Mouse (Mus musculus) mouse trophoblast stem cell (cell line): ENCODE data around the gene Rab11fip4.

Experiments used
- in situ Hi-C, 2 experiments: fragments of 300-500 bp; cut with MseI, MboI; formaldehyde crosslinking; loops; 2 replicates in 1 of 2; 3 replicates in 1 of 2; pipeline ENCODE4 v1.15.1; 2025

The Rab11fip4 gene

DNA sequence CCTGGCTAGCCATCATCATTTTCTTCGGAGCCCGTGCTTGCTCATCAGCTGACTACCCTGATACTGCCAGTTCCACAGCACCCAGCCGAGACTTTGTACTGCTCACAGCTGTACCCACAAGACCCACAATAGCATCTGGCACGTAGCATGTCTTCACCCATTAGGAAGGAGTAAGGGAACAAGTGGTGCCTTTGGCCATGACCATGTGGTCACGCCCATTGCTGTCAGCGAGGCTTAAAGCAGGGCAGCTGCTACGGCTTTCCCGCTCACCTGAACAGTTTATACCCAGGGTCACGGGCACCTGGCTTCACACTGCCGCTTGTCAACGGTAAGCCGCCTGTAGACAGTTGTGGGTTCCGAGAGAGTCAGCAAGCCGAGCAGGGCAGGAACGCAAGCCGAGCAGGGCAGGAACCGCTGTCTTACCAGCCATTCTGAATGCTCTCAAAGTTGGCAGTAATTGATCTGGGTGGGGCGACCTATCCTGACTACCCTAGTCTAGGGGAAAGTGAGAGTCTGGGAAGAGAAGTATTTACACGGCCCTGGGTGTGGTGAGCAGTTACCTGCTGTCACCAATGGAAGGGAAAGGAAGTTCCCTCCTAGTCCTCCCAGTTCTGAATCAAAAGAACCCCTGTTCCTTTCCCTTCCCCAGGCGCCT lies 62.0 kb downstream of the Rab11fip4 start:
- in situ Hi-C loops = no loop called here

DNA sequence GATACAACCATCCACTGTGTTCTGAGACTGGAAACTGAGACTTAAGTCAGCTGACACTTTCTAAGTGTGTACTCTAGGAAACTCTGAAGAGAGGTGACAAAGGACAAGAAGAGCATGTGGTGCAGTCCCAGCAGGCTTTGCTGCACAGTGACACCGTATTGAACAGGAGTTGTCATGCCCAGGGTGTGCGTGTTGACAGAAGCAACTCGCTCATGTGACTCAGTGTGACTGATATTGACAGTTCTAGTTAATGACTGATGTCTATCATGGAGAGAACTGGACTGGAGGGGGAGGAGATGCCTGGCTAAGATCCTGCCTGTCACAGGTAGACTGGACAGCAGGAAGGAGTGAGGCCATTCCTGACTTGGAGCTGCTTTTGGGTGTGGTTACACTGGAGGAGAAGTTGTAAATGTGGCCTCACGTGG lies 63.4 kb downstream of the Rab11fip4 start:
- in situ Hi-C loops = no loop called here

DNA sequence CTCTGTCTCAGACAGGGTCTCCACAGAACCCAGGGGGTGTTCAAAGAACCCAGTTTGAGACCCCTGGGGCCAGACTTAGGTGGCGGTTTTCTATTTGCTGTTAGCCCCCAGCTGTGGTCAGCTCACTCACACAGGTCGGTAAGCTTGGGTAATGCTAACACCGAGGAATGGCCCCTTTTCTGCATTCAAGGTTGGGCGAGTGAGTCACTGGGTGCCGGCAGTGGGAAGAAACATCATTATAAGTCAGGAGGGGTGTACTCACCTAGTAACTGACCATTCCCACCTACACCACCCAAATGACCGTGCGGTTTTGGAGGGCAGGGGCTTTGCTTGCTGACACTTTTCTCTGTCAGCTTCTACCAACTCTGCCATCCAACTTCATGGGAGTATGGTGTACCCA lies 64.6 kb downstream of the Rab11fip4 start:
- in situ Hi-C loops = no loop called here

DNA sequence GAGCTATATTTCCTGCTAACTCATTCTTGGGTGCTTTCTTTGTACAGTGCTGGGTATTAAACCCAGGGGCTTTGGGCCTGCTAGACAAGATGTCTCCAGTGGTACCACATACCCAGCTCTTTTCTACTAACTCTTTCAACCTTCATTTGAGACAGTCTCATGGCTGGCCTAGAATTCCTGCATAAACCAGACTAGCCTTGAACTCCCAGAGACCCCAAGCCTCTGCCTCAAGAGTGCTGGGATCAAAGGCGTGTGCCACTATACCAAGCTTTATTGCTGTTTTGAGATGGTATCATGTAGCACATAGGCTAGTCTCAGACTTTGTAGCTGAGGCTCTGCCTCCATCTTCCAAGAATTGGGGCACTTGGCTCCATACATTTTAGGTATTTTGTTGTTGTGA lies 65.5 kb downstream of the Rab11fip4 start:
- in situ Hi-C loops = no loop called here

DNA sequence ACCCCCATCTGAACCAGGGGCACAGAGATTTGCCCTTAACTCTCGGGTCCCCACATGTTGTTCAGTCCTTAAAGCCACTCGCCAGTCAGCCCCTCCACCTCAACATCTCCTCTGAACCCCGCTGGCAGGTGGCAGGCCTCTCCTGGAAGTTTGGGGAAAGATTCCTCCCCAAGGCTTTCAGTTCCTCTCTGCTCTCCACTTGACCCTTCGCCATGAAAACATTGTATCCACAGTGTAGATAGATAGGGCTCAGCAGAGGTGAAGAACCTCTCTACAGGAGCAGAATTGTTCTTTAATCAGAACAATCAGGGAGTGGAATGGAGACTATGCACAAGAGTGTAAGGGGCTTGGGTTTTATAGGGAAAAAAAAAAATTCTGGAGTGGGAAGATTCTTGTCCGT lies 66.0 kb downstream of the Rab11fip4 start:
- in situ Hi-C loops = no loop called here

DNA sequence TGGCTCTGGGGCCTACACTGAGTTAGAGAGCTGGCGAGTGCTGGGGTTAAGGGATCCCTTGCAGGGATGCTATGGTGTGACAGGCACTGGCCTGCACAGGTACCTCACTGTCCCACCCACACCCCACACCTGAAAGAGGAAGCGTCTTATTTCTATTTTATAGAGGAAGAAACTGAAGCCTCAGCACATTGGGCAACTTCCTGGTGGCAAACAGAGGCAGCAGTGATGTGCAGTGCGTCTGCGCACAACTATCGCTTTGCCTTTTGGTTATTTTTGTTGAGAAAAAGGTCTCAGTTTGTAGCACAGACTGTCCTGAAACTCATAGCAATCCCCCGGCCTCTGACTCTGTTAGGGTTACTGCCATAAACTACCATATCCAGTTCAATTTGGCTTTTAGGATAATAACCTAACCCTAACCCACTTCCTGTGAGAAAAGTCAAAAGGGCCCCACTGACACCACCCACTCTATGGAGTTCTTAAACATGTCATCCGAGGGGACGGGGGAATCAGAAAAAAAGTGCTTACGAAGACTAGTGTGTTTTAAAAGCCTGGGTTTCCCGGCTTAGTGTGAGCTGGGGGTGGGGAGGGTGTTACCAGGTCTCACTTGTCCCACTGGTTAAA lies 67.3 kb downstream of the Rab11fip4 start:
- in situ Hi-C loops = no loop called here

DNA sequence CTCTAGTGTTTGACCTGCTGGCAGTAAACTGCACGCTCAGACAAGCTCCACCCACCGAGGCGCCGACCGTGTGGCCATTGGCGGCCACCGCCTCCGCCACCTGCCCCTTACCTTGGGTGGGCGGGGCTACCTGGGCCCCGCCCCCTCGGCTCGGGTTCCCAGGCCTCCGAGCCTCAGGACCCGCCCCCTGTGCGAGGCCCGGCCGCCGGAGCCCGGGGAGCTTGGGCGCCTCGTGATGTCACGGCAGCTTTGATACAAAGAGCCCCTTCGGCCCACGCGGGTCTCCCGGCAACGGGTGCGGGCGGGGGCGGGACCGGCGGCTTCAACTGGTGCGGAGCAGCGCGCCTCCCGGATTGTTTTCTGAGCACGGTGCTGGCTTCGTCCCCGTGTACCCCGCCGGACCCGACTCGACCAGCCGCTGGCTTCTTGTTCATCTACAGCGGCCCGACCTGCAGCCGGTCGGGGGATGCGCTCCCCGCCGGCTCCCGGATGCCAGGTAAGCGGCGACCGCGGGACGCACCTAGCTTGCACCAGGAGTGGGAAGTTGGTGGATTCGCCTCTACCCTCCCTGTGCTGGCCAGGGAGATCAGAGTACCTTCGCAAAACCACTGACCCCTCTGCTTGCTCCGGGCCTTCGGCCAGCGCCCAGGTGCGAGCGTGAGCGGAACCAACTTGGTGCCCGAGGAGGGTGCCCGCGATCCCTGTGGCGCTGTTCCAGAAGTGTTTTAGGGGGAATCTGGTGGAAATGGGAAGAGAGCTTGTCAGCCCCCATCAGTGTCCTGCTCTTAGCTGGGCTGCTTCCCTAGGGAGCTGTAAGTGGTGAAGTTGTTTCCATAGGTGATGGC lies 69.6 kb downstream of the Rab11fip4 start:
- in situ Hi-C loops = no loop called here

DNA sequence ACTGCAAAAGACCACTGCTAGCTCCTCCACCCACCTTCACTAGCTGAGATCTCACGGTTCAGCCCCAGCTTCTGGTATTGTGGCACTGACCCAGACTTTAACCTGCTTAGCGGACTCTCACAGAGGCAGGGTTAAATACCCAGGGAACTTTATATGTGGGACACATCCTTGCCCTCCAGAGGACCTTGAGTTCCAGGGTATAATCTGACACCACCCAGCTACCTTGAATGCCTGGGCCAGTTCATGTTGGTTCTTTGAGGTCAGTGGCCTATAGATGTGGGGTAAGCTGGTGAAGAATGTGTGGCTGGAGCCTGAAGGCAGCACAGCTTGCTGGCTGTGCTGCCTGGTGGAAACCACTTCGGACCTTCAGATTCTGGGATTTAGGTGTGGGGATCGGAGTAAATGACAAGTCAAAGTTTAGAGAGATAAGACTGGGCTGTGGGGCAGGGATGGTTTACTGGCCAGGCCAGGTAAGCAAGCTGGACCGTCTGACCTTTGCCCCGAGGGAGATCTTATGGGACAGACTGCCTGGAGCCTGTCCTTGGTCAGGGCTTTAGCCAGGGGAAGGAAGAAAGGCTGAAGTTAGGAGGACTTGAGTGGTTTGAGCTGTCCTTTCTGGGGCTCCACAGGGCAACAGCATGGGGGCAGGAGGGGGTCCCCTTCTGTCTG lies 71.0 kb downstream of the Rab11fip4 start:
- in situ Hi-C loops = no loop called here

DNA sequence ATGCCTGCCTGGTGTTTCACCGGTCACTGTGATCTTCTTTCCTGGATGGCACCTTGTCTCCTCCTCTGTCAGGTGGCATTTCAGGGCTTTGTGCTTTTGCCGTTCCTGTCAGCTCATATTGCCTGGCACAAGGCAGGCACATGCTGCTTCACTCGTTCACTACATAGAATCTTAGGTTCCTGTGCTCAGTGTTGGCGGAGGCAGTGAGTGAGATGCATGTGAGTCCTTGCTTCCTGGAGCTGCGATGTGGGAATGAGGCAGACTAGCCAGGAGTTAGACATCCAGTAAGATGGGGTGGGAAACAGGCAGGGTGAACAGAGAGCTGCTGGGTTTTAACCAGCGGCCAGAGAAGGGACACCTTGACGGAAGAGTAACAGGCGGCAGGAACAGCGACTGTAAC lies 72.1 kb downstream of the Rab11fip4 start:
- in situ Hi-C loops = no loop called here

DNA sequence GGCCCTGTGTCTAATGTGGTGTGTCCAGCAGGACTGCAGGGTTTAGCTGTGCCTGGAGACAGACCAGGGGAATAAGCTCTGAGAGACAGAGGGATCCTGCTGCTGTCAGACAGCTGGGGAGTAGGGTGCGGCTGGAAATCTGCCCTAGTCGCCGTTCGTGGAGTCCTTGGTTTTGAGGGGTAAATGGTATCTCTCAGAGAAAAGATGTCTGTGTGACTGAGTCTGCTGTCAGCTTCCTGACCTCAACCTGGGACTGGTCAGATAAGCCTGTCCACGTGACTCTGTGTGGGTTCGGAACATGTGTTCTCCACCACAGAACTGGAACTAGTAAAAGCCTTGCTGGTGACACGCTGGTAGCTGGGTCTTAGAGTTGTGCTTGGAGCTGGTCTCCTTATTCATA lies 72.6 kb downstream of the Rab11fip4 start:
- in situ Hi-C loops = no loop called here

DNA sequence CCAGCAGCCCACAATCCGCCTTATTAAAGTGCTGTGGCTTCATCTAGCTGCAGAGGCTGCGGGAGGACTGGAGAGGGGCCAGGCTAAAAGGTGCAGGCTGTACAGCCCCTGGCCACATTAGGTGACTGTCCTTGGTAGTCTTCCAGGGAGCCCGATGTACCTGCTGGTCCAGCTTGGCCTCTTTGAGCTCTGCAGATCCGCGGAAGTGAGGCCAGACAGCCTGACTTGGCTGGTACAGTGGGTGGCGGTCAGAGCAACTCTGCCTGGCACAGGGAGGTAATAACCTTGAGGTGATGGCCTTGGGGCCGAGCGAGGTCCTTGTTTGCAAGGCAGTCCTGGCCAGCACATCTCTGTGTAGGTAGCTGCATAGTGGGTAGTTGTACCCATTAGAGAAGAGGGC lies 75.5 kb downstream of the Rab11fip4 start:
- in situ Hi-C loops = no loop called here

DNA sequence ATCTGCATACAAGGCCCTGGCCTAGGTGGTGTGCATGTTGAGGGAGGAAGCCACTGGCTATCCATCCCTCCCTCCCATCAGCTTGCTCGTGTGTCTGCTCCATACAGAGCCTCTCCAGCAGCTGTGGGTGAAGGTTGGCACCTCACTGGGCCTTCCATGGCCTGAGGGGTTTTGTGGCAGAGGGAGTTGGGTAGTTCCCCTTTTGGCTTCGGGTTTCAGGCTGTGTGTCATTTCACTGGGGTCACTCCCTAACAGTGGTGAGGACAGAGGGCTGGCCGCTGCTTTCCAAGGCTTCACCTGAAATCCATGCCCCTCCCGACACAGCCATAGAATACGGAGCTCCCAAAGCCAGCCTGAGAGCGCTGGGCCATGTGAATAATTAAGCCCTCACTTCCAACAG lies 78.2 kb downstream of the Rab11fip4 start:
- in situ Hi-C loops = no loop called here

DNA sequence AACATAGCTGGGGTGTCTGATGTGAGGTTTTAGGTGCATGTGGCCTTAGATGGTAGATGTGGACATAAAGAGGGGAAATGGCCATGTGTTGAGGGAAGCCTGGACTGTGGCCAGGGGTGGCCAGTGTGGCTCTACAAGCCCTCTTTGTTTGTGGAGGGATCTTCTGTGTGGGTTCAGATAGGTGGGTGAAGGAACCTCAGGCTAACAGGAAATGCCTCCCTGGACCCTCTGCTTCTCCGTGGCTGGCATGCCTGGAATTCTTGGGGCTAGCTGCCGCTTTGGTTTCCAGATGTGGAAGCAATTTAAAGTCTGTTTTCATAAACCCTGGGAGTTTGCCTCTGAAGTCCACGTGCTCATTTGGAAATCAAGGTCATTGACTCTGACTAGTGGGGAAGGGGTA lies 78.9 kb downstream of the Rab11fip4 start:
- in situ Hi-C loops = no loop called here

DNA sequence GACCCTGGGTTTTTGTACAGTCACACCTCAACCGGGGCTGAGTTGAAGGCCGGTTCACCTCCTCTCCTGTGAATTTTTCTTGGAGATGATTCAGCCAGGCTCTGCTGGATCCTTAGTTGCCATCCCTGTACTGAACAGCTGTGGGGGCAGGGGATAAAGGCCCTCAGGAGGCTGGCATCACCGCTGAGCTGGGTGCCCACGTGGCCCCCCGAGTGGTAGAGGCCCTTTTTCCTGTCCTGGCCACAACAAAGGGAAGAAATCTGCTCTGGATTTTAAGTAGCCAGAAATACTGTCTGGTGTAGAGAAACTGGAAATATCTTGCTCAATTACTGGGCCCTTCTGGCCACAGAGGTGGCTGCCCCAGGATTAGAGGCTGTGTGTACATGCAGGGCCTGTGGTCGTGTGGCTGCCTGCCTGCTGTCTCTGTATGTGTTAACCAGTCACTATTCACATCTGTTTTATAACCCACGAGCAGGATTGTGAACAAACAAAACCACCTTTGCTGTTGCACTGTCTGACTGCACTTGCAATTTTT lies 79.5 kb downstream of the Rab11fip4 start:
- in situ Hi-C loops = no loop called here

DNA sequence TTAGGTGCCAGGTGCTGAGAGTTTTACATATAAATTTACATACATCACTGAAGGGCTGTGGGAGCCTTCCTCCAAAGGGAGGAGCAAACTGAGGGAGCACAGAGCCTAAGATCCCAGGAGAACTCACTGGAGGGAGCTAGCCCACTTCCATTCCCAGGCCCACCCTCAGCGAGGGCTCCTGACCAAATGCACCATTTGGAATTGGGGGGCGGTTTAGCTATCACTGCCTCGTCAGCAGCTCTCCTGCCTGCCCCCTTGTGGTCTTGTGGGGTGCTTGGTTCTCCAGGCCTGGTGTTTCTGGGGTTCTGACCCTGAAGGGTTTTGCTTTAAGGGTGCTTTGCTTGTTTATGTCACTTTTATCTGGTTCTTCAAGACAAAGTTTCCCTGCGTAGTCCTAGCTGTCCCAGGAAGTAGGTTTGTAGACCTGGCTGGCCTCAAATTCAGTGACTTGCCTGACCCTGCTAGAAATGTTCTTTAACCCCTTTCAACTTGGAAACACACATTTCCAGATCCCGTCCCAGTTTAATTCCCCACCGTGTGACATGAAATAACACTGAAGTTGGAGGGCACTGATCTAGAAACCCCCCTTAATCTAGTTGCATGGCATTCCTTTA lies 80.8 kb downstream of the Rab11fip4 start:
- in situ Hi-C loops = no loop called here

DNA sequence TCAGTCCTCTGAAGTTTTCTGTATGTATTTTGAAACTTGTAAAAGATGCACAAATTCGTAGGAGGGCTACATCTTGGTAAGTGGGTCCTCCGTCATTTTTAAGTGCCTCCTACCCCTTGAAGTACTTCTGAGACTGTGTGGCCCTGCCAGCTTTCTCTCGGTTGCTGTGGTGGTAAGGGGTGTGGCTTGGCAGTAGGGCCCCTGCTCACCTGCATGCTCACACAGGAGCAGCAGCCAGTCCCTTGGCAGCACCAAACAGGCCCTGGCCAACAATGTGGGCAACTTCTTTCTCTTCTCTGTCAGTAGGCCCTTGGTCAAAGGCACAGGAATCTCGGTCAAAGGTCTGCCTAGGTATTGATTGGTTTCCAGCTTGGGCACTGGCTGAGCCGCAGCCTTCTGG lies 82.1 kb downstream of the Rab11fip4 start:
- in situ Hi-C loops = no loop called here

DNA sequence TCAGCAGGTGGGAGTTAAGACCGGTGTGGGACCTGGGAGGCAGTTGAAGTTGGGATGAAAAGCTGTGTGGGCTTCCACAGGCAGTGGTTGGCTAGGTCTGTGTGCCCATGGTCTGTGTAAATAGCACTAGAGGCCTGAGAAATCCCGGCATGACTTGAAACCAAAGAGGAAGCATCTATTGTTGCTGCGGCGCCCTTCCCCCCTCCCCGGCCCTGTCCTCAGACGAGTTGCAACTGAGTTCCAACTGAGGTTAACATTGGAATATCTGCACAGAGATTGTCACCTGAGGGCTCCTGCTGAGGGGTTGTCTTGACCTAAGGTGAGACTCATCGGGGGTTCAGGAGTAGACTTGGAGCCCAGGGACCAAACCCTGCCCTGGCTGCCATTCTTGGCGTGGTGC lies 82.7 kb downstream of the Rab11fip4 start:
- in situ Hi-C loops = no loop called here

DNA sequence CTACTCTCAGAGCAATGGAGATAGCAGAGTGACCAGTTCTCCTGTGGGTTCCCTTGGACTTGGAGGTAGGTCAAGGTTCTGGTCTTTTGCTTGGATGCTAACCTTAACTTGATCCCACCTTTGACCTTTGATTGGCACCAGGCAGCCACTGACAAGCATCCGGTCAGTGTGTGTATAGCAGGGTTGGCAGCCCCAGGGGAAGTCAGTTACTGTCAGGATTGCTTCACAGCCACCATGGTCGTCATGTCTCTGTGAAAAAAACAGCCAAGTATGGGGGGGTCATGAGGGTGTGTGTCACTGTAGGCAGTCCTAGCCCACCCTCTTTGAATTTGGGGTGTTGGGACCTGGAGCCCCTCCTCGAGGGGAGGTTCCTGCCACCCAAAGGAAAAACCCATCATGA lies 83.2 kb downstream of the Rab11fip4 start:
- in situ Hi-C loops = no loop called here

DNA sequence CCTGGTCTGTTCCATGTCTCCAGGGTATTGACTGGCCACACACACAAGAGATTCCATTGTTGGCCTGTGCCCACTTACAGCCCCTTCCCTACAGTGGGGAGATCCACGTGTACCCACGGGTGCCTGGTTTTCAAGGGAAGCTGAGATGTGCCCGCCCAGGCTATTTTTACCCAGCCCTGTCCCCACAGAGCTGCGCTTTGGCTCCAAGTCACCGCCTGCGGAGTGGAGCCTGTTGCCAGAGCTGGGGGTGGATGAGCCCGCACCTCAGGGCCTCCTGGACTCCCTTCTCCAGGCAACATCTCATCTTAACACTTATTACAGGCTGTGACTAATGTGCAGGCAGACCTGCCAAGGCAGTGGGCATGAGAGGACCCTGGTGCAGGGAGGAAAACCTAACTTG lies 83.6 kb downstream of the Rab11fip4 start:
- in situ Hi-C loops = no loop called here

DNA sequence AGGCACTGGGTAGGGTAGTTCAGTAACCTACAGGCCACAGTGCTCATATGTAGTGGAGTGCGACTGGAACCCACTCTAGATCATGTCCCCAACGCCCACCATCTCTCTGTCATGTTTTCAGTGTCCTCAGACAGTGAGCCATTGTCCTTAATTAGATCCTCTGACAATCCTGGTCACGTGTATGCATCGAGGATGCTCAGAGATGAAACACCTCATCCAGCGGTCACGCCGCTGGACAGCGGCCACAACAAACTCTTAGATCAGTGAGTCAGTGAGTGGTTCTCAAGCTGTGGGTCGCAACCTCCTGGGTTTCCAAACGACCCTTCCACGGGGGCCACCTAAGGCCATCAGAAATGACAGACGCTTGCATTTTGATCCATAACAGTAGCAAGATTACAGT lies 84.3 kb downstream of the Rab11fip4 start:
- in situ Hi-C loops = no loop called here

DNA sequence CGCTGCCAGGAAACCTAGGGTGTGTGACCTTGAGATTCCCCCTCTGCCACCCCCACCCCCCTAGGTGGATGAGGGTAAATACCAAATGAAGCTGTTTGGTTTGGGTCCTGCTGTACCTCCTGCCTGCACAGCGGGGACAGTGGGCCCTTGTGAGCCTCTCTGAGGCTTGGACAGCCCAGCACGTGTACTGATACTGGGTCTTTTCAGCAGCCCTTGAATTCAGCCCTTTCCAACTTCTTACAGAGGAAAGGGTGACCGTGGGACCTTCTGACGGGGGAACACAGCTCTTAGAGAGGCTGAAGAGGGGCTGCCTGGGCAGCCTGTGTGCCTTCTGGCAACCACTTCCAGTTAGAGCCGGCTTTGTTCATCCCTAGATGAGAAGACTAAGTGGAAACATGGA lies 85.0 kb downstream of the Rab11fip4 start:
- in situ Hi-C loops = no loop called here
